Mouse (Mus musculus) A20 (cell line): Measurements from ENCODE around the gene Grik4.

ENCODE experiments used
- DNase-seq: peaks from one replicate; pipeline ENCODE4 v3.0.0-alpha.2; 2011; ENCODE audit warnings: low read depth, low spot score

The Grik4 gene

DNA sequence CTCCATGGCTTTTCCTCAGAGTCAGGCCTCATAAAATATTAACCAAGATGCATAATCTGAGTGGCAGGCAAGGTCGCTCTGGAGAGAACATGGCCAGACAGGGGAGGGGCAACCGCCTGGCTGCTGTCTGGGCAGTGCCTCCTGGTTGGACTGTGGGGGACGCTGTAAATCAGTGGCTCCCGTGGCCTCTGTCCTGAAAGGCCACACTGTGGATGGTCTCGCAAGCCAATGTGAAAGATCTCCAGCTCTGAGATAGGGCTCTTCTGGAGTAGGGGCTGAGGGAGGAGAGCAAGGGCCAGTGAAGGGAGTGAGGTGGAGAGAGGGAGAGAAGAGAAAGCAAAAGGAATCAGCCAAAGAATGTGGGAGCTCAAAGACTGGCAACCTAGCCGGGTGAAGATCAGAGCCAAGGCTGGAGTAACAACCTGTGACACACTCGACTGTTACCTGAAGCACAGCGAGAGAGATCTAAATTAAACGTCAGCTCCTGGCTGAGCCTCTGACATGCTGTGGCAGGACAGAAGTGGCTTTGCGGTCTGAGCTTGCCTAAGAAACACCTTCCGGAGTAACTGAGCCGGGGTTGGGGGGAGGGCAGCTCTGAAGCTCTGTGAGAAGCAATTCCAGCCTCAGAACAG, 270.8 kb downstream of the Grik4 start:
- DNase-seq: no peak

DNA sequence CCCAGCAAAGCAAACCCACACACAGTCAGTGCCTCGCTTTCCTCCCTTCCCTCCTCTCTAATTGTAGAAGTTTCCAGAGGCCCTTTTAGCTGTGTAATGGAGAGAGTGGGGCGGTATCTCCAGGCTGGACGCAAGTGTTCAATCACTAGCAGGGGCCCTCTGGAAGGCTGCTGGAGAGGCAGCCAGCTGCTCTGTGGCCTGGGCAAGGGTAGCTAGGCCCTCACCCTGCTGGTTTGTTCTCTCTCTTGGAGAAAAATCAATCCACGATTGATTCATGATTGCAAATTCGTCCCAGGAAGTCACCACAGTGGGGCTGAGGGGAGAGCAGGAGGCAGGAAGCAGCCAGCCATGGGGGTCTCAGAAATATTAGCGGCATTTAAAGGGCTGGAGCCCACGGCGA, 271.3 kb downstream of the Grik4 start:
- no peak for DNase-seq

DNA sequence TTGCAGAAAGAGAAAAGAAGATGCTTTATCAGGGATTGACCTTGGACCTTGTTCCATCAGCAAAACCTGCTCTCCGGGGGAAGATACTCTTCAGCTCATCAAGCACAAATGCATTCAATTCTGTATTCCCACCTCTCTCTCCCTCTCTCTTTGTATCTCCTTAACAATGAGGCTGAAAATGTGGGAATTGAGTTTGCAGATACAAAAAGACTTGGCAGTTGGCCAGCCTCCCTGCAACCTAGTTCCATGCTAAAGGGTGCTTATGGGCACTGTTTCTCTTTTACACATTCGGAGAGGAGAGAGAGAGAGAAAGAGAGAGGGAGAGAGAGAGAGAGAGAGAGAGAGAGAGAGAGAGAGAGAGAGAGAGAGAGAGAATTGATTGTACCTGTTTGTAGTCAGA, 273.7 kb downstream of the Grik4 start:
- no peak for DNase-seq

- no peak for DNase-seq
Observed at GRCm38 (mm10) chr9:42661481-42661880, 282.8 kb downstream of the Grik4 start.

DNA sequence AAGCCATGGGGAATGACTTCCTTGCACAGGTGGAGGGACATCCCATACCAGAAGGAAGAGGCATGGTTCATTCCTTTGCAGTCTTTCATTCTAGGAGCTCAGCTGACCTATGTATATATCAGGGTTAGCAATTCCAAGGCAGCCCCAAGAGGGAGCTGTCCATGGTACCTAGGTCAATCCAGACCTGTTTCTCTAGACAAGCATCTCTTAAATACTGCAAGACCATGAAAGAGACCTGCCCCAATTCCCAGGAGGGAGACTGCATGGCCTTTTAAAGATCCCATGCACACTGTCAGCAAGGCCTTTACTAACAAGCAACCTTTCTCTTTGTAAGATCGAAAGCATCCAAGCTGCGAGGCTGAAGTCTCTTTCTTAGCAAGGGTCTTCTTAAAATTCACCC, 291.5 kb downstream of the Grik4 start:
- peak; percentile 32 for DNase-seq

DNA sequence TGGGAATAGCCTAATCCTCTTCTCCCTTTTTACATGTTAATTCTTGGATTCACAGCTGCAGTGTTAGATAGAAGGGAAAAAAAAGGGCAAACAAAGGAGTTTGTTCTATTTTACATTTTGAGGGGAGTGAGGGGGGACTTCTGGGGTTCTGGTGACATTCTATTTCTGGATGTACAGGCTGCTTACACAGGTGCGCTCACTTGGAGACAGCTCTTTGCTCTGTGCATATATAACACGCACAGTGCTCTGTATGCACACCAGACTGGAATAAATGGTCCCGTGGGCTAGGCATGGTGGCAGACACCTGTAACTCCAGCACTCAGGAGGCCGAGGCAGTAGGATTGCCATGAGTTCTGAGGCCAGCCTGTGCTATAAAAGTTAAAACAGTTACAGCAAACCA, 292.0 kb downstream of the Grik4 start:
- DNase-seq: no peak

DNA sequence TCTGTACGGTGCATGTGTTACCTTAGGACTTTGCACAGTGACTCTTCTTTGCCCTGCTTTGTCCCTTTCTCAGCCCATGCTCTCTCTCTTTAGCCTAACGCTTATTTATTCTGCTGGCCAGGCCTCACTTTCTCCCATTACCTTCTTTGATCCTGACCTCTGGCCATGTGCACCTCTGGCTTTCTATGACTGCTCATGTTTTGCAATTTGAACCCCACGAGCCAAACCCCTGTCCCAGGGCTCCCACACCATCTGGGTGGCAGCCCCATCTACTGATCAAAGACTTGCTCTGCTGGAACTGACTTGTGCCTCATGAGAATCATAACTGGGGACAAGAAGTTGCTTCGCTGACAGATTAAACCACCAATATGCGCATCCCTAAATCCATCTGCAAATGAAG, 294.4 kb downstream of the Grik4 start:
- no peak for DNase-seq

GRCm38 (mm10) chr9:42648051-42648450, 296.2 kb downstream of the Grik4 start:
- no peak for DNase-seq

GRCm38 (mm10) chr9:42647596-42647995, 296.7 kb downstream of the Grik4 start:
- no peak for DNase-seq

- DNase-seq: no peak
Observed at GRCm38 (mm10) chr9:42646821-42647220, 297.5 kb downstream of the Grik4 start.

DNA sequence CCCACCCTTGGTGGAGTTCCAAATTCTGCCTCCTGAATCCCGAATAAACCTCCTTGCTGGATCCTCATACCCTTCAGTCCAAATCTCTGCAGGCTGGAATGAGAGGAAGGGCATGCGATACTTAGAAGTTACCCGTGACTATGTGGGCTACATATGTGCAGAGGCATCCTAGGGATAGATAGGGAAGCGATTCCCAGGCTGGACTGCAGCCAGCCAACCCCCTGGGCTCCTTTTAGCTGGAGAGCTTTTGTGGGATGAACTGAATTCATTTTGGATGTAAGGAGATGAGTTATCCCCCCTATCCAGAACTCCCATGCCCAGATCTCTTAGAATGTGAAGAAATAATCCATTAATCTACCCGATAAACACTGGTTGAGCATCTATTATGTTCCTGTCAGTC, 299.1 kb downstream of the Grik4 start:
- DNase-seq: no peak

GRCm38 (mm10) chr9:42642821-42643220, 301.5 kb downstream of the Grik4 start:
- no peak for DNase-seq

- DNase-seq: no peak
Observed at GRCm38 (mm10) chr9:42641550-42642117, 302.7 kb downstream of the Grik4 start.

DNA sequence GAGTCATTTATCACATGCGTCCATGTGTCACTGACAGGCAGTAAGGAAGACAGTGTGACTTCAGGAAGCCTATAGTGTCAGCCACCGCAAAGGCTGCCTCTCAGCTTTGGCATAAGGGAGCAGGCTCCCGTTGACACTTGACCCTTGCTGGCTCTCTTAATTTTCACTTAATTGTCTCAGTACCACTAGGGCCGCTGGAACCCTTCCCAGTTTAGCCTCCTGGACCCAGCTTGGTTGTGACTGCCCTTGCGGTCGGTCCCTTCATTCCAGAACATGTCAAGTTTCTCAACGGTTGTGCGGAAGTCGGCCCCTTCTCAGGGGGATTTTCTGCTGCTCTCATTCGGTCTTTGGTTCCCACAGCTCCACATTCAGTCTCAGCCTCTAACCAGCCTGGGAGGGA, 307.8 kb downstream of the Grik4 start:
- DNase-seq: no peak

- DNase-seq: no peak
Observed at GRCm38 (mm10) chr9:42631479-42631878, 312.8 kb downstream of the Grik4 start.

- no peak for DNase-seq
Observed at GRCm38 (mm10) chr9:42627634-42628033, 316.7 kb downstream of the Grik4 start.

- no peak for DNase-seq
Observed at GRCm38 (mm10) chr9:42627146-42627545, 317.1 kb downstream of the Grik4 start.

GRCm38 (mm10) chr9:42626226-42626775, 318.0 kb downstream of the Grik4 start:
- no peak for DNase-seq

DNA sequence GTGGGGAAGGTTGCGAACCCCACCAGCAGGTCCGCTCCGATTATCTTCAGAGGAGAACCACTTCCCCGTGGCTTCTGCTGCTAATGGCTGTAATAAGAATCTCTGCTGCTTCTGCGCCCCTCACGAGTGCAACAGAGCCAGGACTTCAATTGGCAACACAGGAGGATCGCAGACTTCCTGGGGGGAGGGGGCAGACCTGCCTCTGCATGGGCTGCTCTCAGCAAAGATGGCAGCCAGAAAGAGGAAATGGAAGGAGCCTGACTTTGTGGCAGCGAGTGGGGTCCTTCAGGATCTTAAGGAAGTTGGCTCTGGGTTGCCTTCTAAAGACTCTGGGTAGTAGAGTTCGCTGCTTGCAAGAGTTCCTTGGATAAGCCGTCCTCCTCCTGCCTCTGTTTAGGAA, 329.9 kb downstream of the Grik4 start:
- no peak for DNase-seq

DNA sequence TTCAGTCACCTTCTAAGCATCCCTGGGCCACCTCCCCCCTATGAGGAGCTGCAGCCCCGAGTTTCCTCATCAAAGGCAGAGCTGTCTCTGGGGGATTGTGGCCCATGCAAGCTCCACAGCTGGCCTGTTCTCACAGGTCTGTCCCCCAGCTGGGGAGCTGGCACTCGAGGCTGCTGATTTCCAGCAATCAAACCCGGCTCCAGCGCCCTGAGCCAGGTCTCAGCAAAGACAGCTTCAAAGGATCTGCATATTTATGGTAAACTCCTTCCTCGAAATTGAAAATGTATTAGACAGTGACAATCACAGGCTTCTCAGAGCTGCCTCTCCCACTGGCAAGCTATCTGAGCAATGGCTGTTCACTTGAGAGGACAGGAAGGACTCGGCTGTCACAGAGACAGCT, 330.5 kb downstream of the Grik4 start:
- DNase-seq: no peak

DNA sequence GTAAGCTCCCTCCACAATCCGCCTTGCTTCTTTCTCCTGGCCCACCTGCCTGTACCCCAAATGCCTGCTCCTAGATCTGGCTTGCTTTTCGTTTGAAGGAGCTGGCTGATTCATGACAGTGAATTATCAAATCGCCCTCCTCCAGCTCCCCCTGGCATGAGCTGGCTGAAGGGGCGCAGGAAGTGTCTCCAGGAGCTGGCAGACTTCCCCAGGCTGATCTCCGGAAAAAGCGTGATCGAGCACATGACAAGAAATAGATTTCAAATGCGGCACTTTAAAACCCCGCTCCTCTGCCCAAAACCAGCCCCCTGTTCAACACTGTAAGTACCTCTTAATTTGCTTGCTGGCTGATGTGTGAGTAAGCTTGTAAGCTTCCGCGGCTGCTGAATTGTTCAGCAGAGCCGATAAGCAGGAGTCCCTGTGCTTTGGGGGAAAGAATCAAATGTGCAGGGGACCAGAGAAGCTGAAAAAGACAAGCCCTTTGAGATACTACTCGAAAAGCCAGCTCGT, 331.8 kb downstream of the Grik4 start:
- no peak for DNase-seq

- peak; percentile 6 for DNase-seq
Observed at GRCm38 (mm10) chr9:42601445-42601844, 342.8 kb downstream of the Grik4 start.

- DNase-seq: no peak
Observed at GRCm38 (mm10) chr9:42597525-42597924, 346.8 kb downstream of the Grik4 start.
